In genomic region chr9:54641548-54641947, GRCm38 (mm10) we compare ENCODE assay signal across 28 mouse cellular contexts. TPM values are rescaled to one million over a fixed set of nuclear protein-coding genes. Genes with fewer than 3 reads are reported as not detected.
"Had no signal": no experiment of that assay in that cellular context is flagged by ENCODE, and none has a peak within 500 bp of the region (broad histone marks: within the 10 kb centered on the region; RNA-seq: fewer than 3 reads in every experiment).

No protein-coding gene starts in this region.

- H3K9ac ChIP-seq: heart, embryonic 13.5 days; heart, embryonic 15.5 days; hindbrain, embryonic 13.5 days; hindbrain, embryonic 15.5 days; limb, embryonic 13.5 days; limb, embryonic 15.5 days; liver, embryonic 12.5 days; liver, embryonic 14.5 days had no signal

- H3K4me2 ChIP-seq: heart, embryonic 11.5 days; heart, embryonic 13.5 days; heart, embryonic 15.5 days; hindbrain, embryonic 13.5 days; hindbrain, embryonic 15.5 days; limb, embryonic 13.5 days; limb, embryonic 15.5 days; liver, embryonic 12.5 days had no signal

- DNase-seq: gastrocnemius, postnatal 14 days; gastrocnemius, postnatal 36 days; heart, adult 11 months; heart, adult 2 months; heart, postnatal 14 days; heart, postnatal 36 days; kidney, adult 11 months; kidney, adult 2 months; kidney, adult 9 months; kidney, postnatal 10 days; kidney, postnatal 25 days; kidney, postnatal 4 days; layer of hippocampus, adult 9-11 months; layer of hippocampus, postnatal 36 days; left cerebral cortex, postnatal 4 days had no signal

- H3K27ac ChIP-seq: heart, adult 2 months; heart, embryonic 13.5 days; heart, embryonic 15.5 days; hindbrain, embryonic 13.5 days; hindbrain, embryonic 15.5 days; hindbrain, postnatal 0 days; layer of hippocampus, adult 2 months; left cerebral cortex, adult 2 months; limb, embryonic 13.5 days; limb, embryonic 15.5 days; liver, embryonic 12.5 days; liver, embryonic 14.5 days had no signal

- H3K4me1 ChIP-seq: hindbrain, embryonic 15.5 days; limb, embryonic 13.5 days; limb, embryonic 15.5 days had no signal

- H3K27me3 ChIP-seq: heart, embryonic 15.5 days; hindbrain, embryonic 13.5 days; hindbrain, embryonic 15.5 days; limb, embryonic 13.5 days; limb, embryonic 15.5 days had no signal

- H3K36me3 ChIP-seq: heart, embryonic 13.5 days; heart, embryonic 15.5 days; hindbrain, embryonic 13.5 days; hindbrain, embryonic 15.5 days; limb, embryonic 13.5 days; limb, embryonic 15.5 days; liver, embryonic 12.5 days had no signal

- H3K4me3 ChIP-seq: heart, adult 2 months; heart, embryonic 13.5 days; heart, embryonic 15.5 days; hindbrain, embryonic 13.5 days; hindbrain, embryonic 15.5 days; layer of hippocampus, adult 2 months; left cerebral cortex, adult 2 months; limb, embryonic 13.5 days; limb, embryonic 15.5 days; liver, embryonic 12.5 days had no signal

- H3K9me3 ChIP-seq: heart, embryonic 13.5 days; heart, embryonic 15.5 days; hindbrain, embryonic 13.5 days; hindbrain, embryonic 15.5 days; limb, embryonic 13.5 days; limb, embryonic 15.5 days; liver, embryonic 12.5 days had no signal

RNA-seq across cellular contexts. Expression of gene Acsbg1, which starts 20.1 kb away (rescaled TPM):
- total RNA-seq: hematopoietic stem cell, adult 5-6 weeks had no signal
- polyA plus RNA-seq: heart, embryonic 15.5 days had no signal
